Mouse (Mus musculus): Measurements from ENCODE around the gene Gm20388.

- TF ChIP-seq CTCF (IDR thresholded peaks at IDR 0.05; ENCODE audit: low read depth) (no peak), EP300 (IDR thresholded peaks at IDR 0.05; ENCODE audit: low read depth) (no peak)
These were observed 637.7 kb downstream of the Gm20388 start for GRCm38 (mm10) chr8:120548313-120548761.

Data from liver, embryonic 14.5 days (tissue).